Comparison of ENCODE assay signal across 7 mouse cellular contexts in the genomic region with DNA sequence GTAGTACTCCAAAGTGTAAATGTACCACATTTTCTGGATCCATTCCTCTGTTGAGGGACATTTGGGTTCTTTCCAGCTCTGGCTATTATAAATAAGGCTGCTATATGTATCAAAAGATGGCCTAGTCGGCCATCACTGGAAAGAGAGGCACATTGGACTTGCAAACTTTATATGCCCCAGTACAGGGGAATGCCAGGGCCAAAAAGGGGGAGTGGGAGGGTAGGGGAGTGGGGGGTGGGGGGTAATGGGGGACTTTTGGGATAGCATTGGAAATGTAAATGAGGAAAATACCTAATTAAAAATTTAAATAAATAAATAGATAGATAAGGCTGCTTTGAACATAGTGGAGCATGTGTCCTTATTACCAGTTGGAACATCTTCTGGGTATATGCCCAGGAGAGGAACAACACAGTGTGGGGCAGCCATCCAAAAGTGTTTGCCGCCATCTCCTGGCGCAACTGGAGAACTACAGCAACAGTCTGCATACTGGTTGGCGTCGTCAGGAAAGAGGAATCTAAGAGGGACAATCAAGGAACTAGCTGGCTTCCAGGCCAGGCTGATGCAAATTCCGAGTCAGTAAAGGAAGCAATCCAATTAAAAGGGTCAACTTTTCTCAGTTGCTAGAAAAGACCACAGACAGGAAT. TPM values are rescaled to one million over a fixed set of nuclear protein-coding genes. Genes with fewer than 3 reads are reported as not detected.
DNase-seq lines count a peak whose midpoint lies in the region; ATAC-seq and TF ChIP-seq lines count a peak whose summit lies in the region.
"Not testable (repeated sequence)": the region's sequence is repeated elsewhere in the genome, so short reads cannot be mapped to it uniquely, and the experiment has no call there.

No protein-coding gene starts in this region.

- peak; percentile 75; the same call in 1 of the 2 replicates for ATAC-seq in intestine, postnatal 0 days
- peak; percentile 98 for ATAC-seq in midbrain, embryonic 13.5 days

- not testable (repeated sequence) for H3K27ac ChIP-seq in intestine, postnatal 0 days (ENCODE audit: low read depth, low read length); midbrain, embryonic 13.5 days; small intestine, adult 2 months (ENCODE audit: insufficient read depth, low read depth, low read length)

- intact Hi-C loops in left cerebral cortex, postnatal 36 days (cut with DNase I): loop anchor here (1.0 to 5.0 kb wide), 2 partner anchors 105 to 907 kb away; no protein-coding TSS in a partner anchor

- peak; percentile 89 for TF ChIP-seq CTCF in intestine, postnatal 0 days (IDR thresholded peaks at IDR 0.05; ENCODE audit: low read depth)
- TF ChIP-seq CTCF in small intestine, adult 2 months (IDR thresholded peaks at IDR 0.05; ENCODE audit: extremely low read depth, insufficient read length, insufficient replicate concordance, low read depth, low read length): peak; percentile 81; the same call in 1 of the 2 replicates

- peak; percentile 67 for DNase-seq in adrenal gland, adult 2 months
- peak; percentile 68 for DNase-seq in embryo, embryonic 11 days
- peak; percentile 37 for DNase-seq in gastrocnemius, postnatal 25 days
- DNase-seq in left cerebral cortex, postnatal 36 days (ENCODE audit: low spot score in 2 of 2): peak; percentile 69 to 70

- H3K9ac ChIP-seq in intestine, postnatal 0 days (ENCODE audit: low read depth, low read length); midbrain, embryonic 13.5 days (replicated peaks): not testable (repeated sequence)

- TF ChIP-seq POLR2A in small intestine, adult 2 months (IDR thresholded peaks at IDR 0.05; ENCODE audit: low read depth, low read length): not testable (repeated sequence)

- not testable (repeated sequence) for H3K4me2 ChIP-seq in intestine, postnatal 0 days (replicated peaks; ENCODE audit: low read depth); midbrain, embryonic 13.5 days (replicated peaks)

- H3K9me3 ChIP-seq in intestine, postnatal 0 days (ENCODE audit: control insufficient read depth); midbrain, embryonic 13.5 days: not testable (repeated sequence)

- not testable (repeated sequence) for H3K4me3 ChIP-seq in intestine, postnatal 0 days (ENCODE audit: low read depth, low read length); midbrain, embryonic 13.5 days (replicated peaks); small intestine, adult 2 months (ENCODE audit: low read depth, low read length)

- WGBS in intestine, postnatal 0 days: under 1% methylated on average over 6 of the region's 6 CpGs
- 3% methylated on average over 6 of the region's 6 CpGs for WGBS in midbrain, embryonic 13.5 days
- 2% methylated on average over 6 of the region's 6 CpGs for WGBS in small intestine, adult 2 months

- not testable (repeated sequence) for H3K4me1 ChIP-seq in intestine, postnatal 0 days (replicated peaks; ENCODE audit: control insufficient read depth, insufficient read depth, low read length); midbrain, embryonic 13.5 days (replicated peaks); small intestine, adult 2 months (ENCODE audit: control insufficient read depth, insufficient read depth, insufficient read length, low read length)

- H3K36me3 ChIP-seq in intestine, postnatal 0 days (ENCODE audit: control insufficient read depth, insufficient read depth); midbrain, embryonic 13.5 days; small intestine, adult 2 months (ENCODE audit: control insufficient read depth, insufficient read depth, low read length): not testable (repeated sequence)

- H3K27me3 ChIP-seq in intestine, postnatal 0 days (replicated peaks; ENCODE audit: control insufficient read depth, insufficient read depth, low read length); midbrain, embryonic 13.5 days; small intestine, adult 2 months (ENCODE audit: control insufficient read depth, insufficient read depth, low read length): not testable (repeated sequence)

RNA-seq across cellular contexts. Expression of gene Pdss1, which starts 30.8 kb away (rescaled TPM):
- 10 to 100 TPM in 1 of 2 experiments, 1 to 10 TPM in 1; 8.6 to 10.6 TPM for total RNA-seq in adrenal gland, adult 2 months (2021)
- 3.3 and 5.0 TPM in 2 replicates for polyA plus RNA-seq in adrenal gland, adult 2 months (2012; rRNA removed)
- total RNA-seq in gastrocnemius, postnatal 25 days (2021): 10 to 100 TPM; 13.2 to 16.0 TPM
- polyA plus RNA-seq in intestine, postnatal 0 days (2015; fragmentation: Nextera tagmentation; extraction: Ambion mirVana): 23.1 and 26.6 TPM in 2 replicates
- 10 to 100 TPM in 1 of 2 experiments, 1 to 10 TPM in 1; 10.0 to 19.8 TPM for total RNA-seq in left cerebral cortex, postnatal 36 days (2021)
- polyA plus RNA-seq in midbrain, embryonic 13.5 days (2015; fragmentation: Nextera tagmentation; extraction: Ambion mirVana): 25.0 and 26.3 TPM in 2 replicates
- 9.2 and 13.1 TPM in 2 replicates for polyA plus RNA-seq in small intestine, adult 2 months (2012; rRNA removed)
